Mouse (Mus musculus) heart, embryonic 12.5 days (tissue): ENCODE results near the gene Zscan29. TPM values are rescaled to one million over a fixed set of nuclear protein-coding genes. Genes with fewer than 3 reads are reported as not detected.

Experiments used
- ATAC-seq: fragments of 200-750 bp; cut with Nextera tagmentation; 2 replicates; pipeline ENCODE4 v1.8.0; 2017; ENCODE audit warnings: moderate TSS enrichment, moderate library complexity; ENCODE audit not compliant: insufficient number of reproducible peaks, low FRiP score
- H3K27ac ChIP-seq: fragments of 300-500 bp; sonication (generic); 2 replicates; pipeline ENCODE4 v1.5.1; 2016; ENCODE audit warnings: mild to moderate bottlenecking, moderate library complexity; ENCODE audit not compliant: poor library complexity, severe bottlenecking
- H3K27me3 ChIP-seq: fragments of 300-500 bp; sonication (generic); replicated peaks from 2 replicates; pipeline ENCODE4 v1.6.1; 2016; ENCODE audit warnings: mild to moderate bottlenecking, moderate library complexity
- H3K36me3 ChIP-seq: fragments of 300-500 bp; sonication (generic); 2 replicates; pipeline ENCODE4 v1.6.1; 2016; ENCODE audit warnings: mild to moderate bottlenecking, moderate library complexity
- H3K4me1 ChIP-seq: fragments of 300-500 bp; sonication (generic); replicated peaks from 2 replicates; pipeline ENCODE4 v1.6.1; 2016; ENCODE audit warnings: mild to moderate bottlenecking
- H3K4me2 ChIP-seq: fragments of 300-500 bp; sonication (generic); 2 replicates; pipeline ENCODE4 v1.6.1; 2016; ENCODE audit warnings: mild to moderate bottlenecking, moderate library complexity
- H3K4me3 ChIP-seq: fragments of 300-500 bp; sonication (generic); 2 replicates; pipeline ENCODE4 v1.5.1; 2016; ENCODE audit warnings: mild to moderate bottlenecking
- H3K9ac ChIP-seq: fragments of 300-500 bp; sonication (generic); 2 replicates; pipeline ENCODE4 v1.6.1; 2016; ENCODE audit warnings: mild to moderate bottlenecking, moderate library complexity
- H3K9me3 ChIP-seq: fragments of 300-500 bp; sonication (generic); replicated peaks from 2 replicates; pipeline ENCODE4 v1.6.1; 2016; ENCODE audit warnings: mild to moderate bottlenecking, moderate library complexity
- WGBS: fragments of 180-500 bp; shearing (Covaris S2); methylation state at CpG from one replicate; pipeline ENCODE4 v1.1.7; 2016; 5-methylcytosine and 5-hydroxymethylcytosine counted together
- polyA plus RNA-seq: library from polyadenylated mRNA; unstranded; fragments of >200 nt; fragmentation: Nextera tagmentation; extraction: Ambion mirVana; gene quantifications from 2 replicates; pipeline ENCODE4 v1.2.1, GENCODE M21; 2016

Zscan29 gene
- polyA plus RNA-seq, 1 experiment from 2014 or later = 7.9 TPM

DNA sequence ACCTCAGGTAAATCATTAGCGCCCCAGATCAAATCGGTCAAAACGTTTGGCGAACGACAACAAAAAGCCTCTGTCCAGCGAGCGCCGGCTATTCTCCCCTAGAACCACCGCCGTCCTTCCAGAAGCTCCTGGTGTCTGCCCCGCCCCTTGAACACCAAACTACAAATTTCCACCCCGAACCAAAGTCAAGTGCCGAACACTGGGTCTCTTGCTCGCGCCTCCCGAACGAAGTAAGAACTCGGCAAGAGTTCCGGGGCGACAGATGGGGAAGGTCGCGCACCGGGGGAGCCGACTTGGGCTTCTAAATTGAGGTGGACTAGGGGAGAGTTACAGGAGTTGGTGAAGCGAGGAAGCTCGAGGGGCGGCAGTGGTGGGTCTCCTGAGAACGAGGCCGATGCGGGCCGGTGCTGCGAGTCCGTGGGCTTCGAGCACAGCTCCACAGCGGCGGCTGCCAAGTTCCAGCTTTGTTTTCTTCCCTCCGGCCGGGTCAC lies 399 bp downstream of the Zscan29 start, which contains the start of gene Tubgcp4:
Tubgcp4 (plus strand) TSS at position 174 of the 491 bp plus-strand sequence.
- peaks cover 29% of the 10 kb centered on the region for H3K36me3 ChIP-seq
- WGBS = under 1% methylated on average over 36 of the region's 38 CpGs
- peak; percentile 60 for ATAC-seq

DNA sequence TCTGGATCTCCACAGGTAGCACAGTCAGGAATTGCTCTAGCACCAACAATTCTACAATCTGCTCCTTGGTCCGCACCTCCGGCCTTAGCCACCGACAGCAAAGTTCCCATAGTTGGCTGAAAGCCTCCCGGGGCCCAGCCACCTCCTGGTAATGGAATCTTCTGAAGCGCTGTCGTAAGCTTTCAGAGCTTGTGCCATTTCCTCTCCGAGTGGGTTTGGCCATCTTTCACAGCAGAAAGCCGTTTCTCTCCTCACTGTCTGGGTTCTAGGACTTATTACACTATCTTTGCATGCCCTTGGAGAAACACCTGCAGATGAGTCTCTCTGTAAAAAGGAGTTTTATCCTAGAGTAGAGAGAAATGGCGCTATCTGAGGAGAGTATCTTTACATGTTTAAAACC lies 1.0 kb downstream of the Zscan29 start:
- Histone ChIP-seq H3K4me1 (peaks cover 18% of the 10 kb centered on the region), H3K4me2 (peak overlapping the region; percentile 90), H3K9ac (peak overlapping the region; percentile 79), H3K4me3 (peak overlapping the region; percentile 69), H3K27me3 (no peaks in the 10 kb centered on the region), H3K36me3 (peaks cover 27% of the 10 kb centered on the region), H3K27ac (no peak overlapping the region; the same call in 1 of the 2 replicates), H3K9me3 (no peaks in the 10 kb centered on the region)
- ATAC-seq = no peak
- WGBS = 5% methylated on average over 9 of the region's 9 CpGs

More for the DNA sequence above, 399 bp downstream of the Zscan29 start, which contains the start of gene Tubgcp4:
- Histone ChIP-seq H3K27me3 (no peaks in the 10 kb centered on the region), H3K4me2 (peak within 1 kb of the TSS; percentile 90), H3K4me3 (peak within 1 kb of the TSS; percentile 69), H3K27ac (peak within 1 kb of the TSS; percentile 83), H3K9me3 (no peaks in the 10 kb centered on the region), H3K9ac (peak within 1 kb of the TSS; percentile 79), H3K4me1 (peaks cover 18% of the 10 kb centered on the region)

DNA sequence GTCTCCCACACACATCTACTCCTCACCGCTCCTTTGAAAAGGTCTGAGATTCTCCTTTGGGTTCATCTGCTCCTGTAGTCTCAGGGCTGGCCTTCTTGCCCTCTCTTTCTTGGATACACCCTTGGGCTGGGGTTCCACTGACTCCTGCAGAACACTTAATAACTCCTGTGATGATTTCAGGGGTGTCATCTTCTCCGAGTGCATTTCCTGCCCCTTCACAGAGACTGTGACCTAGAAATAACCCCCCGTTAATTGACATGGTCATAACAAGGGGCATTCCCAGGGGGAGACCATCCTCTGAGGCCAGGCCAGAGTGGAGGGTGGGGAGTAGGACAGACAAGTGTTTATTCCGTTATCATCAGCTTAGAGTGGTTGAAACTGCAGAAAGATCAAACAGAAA lies 1.8 kb downstream of the Zscan29 start:
- Histone ChIP-seq H3K36me3 (peaks cover 27% of the 10 kb centered on the region), H3K4me2 (peak overlapping the region; percentile 90), H3K27me3 (no peaks in the 10 kb centered on the region), H3K27ac (no peak overlapping the region), H3K9ac (peak overlapping the region; percentile 79), H3K9me3 (no peaks in the 10 kb centered on the region), H3K4me3 (peak overlapping the region; percentile 69), H3K4me1 (peaks cover 18% of the 10 kb centered on the region)
- 55% methylated on average over 4 of the region's 4 CpGs for WGBS
- no peak for ATAC-seq

DNA sequence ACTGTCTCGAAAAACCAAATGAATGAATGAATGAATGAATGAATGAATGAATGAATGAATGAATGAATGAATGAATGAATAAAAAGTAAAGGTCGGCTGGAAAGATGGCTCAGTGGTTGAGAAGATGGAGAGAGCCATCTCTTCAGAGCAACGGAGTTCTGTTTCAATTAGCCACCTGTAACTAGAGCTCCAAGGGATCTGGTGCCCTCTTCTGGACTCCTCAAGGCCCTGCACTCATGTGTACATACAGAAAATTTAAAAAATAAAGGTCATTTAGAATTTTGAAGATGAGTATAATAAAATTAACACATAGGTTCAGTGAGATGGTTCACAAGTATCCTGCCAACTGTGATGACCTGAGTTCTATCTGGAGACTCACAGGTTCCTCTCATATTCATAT lies 17.8 kb downstream of the Zscan29 start:
- 83% methylated on average over 3 of the region's 3 CpGs for WGBS
- no peaks in the 10 kb centered on the region for H3K4me1 ChIP-seq
- no peak overlapping the region for H3K27ac ChIP-seq
- no peaks in the 10 kb centered on the region for H3K27me3 ChIP-seq
- no peaks in the 10 kb centered on the region for H3K9me3 ChIP-seq
- H3K36me3 ChIP-seq = peaks cover 37% of the 10 kb centered on the region
- H3K4me3 ChIP-seq = no peak overlapping the region
- no peak for ATAC-seq
- H3K4me2 ChIP-seq = no peak overlapping the region
- no peak overlapping the region for H3K9ac ChIP-seq

DNA sequence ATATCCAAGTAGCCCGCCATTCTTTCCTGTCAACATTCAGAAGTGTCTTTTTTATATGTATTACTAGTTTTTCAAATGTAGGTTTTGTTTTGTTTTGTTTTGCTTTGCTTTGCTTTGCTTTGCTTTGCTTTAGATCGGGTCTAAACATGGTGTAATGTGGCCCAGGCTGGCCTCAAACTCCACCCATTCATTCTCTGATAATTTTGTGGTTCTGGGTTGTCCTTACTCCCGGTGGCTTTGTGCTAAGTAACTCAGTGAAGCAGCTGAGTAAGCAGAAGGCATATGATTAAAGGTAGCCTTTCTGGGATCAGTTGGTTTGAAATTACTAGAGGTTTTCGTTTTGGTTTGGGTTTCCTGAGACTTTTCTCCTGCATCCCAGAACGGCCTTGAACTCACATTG lies 21.2 kb downstream of the Zscan29 start:
- Histone ChIP-seq H3K4me1 (no peaks in the 10 kb centered on the region), H3K27me3 (no peaks in the 10 kb centered on the region), H3K9me3 (no peaks in the 10 kb centered on the region), H3K36me3 (peaks cover 45% of the 10 kb centered on the region), H3K27ac (no peak overlapping the region), H3K4me3 (no peak overlapping the region), H3K9ac (no peak overlapping the region), H3K4me2 (no peak overlapping the region)
- ATAC-seq = no peak
- WGBS = 81% methylated on average over 5 of the region's 5 CpGs

DNA sequence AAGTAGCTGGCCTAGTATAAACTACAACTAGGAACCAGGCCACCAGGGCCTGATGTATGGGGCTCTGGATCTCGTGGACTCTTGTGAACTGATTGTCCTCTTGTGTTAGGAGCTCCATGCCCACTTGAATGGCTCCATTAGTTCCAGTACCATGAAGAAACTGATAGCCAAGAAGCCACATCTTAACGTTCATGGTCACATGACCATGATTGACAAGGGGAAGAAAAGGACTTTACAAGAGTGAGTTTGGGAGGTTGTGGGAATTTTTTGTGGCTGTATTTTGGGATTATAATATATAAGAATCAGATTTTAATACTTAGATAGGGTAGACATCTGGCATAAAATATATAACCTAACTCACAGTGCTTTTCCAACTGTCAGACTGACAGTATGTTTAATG lies 28.5 kb downstream of the Zscan29 start:
- WGBS = 69% methylated on average over 2 of the region's 2 CpGs
- H3K9me3 ChIP-seq = 0 out of 2 replicates have a peak, but pooled peaks cover 4% of the 10 kb centered on the region
- no peak overlapping the region for H3K9ac ChIP-seq
- H3K4me2 ChIP-seq = no peak overlapping the region
- H3K27ac ChIP-seq = no peak overlapping the region
- H3K27me3 ChIP-seq = no peaks in the 10 kb centered on the region
- peaks cover 42% of the 10 kb centered on the region for H3K36me3 ChIP-seq
- no peak for ATAC-seq
- peaks cover 24% of the 10 kb centered on the region for H3K4me1 ChIP-seq
- H3K4me3 ChIP-seq = no peak overlapping the region

DNA sequence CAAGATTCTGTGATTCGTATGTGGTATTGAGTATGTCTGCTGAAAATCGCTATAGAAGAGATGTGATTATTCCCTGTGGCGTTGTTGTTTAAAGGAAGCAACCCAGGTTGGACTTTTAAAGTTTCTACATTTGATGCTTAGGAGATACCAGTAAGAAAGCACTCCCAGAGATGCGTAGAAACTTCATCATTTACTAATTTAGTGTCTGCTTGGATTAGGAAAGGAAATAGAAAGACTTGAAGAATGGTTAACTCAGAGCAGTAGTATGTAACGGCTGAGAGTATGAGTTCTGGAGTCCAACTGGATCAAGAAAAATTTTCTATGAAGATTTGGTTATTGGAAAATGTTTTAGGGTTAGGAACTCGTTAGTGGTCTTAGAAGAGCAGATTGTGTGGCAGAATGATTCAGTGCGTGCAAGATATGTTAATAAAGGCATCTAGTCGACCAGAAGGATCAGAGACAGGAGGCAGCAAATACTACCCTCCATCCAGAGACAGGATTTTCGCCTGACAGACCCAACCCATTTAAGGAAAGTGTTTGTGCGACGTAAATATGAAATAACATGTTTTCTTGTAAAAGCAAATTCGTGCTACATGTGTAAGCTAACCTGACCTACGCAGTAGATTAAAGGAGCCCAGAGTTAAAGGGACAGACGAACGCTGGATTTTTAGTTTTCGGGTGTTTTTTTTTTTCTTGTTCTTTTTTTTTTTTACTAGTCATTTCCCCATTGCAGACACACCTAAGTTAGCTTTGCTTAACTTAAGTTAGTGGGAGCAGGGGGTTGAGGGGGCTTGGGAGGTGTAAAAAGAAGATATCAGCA lies 29.5 kb downstream of the Zscan29 start:
- Histone ChIP-seq H3K36me3 (peaks cover 38% of the 10 kb centered on the region), H3K27me3 (no peaks in the 10 kb centered on the region), H3K4me2 (peak overlapping the region; percentile 88), H3K9ac (peak overlapping the region; percentile 88), H3K4me3 (peak overlapping the region; percentile 76), H3K4me1 (peaks cover 24% of the 10 kb centered on the region), H3K27ac (peak overlapping the region; percentile 98), H3K9me3 (0 out of 2 replicates have a peak, but pooled peaks cover 4% of the 10 kb centered on the region)
- 75% methylated on average over 16 of the region's 16 CpGs for WGBS
- no peak for ATAC-seq

DNA sequence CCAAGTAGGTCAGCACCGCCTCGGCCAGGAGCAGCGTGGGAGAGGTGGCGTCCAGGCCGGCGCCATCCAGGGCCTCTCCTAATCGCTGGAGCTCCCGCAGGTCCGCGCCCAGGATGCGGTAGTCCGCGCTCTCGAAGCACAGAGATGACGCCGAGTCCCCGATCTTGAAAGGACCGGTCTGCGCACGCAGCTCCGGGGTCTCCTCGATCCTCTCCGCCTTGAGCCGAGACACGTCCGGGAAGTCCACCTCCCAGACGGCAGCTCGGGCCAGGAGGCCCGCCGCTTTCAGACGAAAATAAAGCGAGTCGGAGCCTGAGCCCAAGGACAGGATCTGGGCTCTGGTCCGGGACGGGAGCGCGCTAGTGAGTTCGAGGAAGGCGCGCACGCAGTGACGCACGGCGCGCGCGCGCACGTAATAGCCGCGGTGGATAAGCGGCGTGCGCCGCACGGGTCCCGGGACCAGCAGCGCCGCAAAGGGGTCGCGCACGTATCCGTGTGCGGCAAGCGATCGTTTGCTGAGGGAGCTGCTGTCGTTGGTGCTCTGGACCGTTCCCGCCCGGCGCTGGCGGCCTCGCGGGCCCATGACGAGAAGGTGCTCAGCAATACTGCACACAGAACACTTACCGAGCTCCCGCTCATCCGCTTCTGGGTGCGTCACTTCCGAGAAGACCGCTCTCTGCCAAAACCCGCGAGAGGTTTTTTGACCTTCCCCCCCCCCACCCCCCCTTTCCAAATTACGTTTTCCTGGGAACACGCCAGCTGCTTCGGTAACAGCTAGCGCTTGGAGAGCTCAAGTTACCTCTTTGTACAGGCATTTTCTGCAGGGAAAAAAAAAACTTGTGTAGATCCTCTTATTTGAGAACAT lies 30.7 kb downstream of the Zscan29 start, which contains the start of the genes Adal and Lcmt2:
Adal (plus strand) TSS at position 411 of the 865 bp plus-strand sequence.
Lcmt2 (minus strand) TSS at position 636 of the 865 bp plus-strand sequence.
- Histone ChIP-seq H3K9ac (peak within 1 kb of the TSS; percentile 88), H3K36me3 (peaks cover 29% of the 10 kb centered on the region), H3K4me3 (peak within 1 kb of the TSS; percentile 76), H3K4me1 (peaks cover 24% of the 10 kb centered on the region), H3K27me3 (no peaks in the 10 kb centered on the region), H3K4me2 (peak within 1 kb of the TSS; percentile 88), H3K9me3 (0 out of 2 replicates have a peak, but pooled peaks cover 4% of the 10 kb centered on the region), H3K27ac (peak within 1 kb of the TSS; percentile 98)
- peak; percentile 92 for ATAC-seq
- under 1% methylated on average over 87 of the region's 87 CpGs for WGBS

DNA sequence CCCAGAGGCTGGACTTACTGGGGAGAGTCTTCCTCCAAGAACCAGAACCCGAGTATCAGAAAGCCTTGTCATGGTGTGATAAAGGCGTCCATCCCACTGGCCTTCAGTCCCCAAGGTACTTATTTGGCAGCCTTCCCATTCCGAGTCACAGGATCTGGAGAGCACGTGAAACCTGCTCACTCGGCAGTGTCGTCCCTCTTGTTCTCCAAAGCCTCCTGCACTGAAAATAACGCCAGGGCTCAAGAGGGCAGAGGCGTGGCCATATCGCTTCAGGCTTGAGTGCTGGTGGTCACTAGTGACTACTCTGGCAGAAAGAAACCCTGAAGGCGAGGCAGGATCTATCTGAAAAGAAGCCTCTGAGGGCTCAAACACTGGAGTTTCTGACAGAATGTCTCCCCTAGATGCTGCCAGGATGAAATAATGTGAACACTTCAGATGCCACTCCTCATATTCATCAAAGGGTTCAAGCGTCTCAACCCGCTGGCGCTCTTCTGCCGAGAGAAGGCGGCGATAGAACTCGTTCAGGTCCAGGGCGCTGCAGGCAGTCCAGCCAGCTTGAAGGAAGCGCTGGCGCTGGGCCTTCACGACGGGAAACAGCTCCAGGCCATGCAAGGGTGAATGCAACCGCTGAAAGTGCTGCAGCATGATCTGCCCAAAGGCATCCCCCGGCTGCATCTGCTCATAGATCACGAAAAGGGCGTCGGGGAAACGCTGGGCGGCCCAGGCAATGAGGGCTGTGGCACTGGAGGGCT lies 31.5 kb downstream of the Zscan29 start:
- peak; percentile 28; the same call in 1 of the 2 replicates for ATAC-seq
- Histone ChIP-seq H3K4me2 (peak overlapping the region; percentile 88), H3K9ac (peak overlapping the region; percentile 88), H3K27me3 (no peaks in the 10 kb centered on the region), H3K27ac (peak overlapping the region; percentile 98), H3K9me3 (0 out of 2 replicates have a peak, but pooled peaks cover 4% of the 10 kb centered on the region), H3K4me3 (peak overlapping the region; percentile 76), H3K36me3 (peaks cover 29% of the 10 kb centered on the region), H3K4me1 (peaks cover 24% of the 10 kb centered on the region)
- WGBS = 41% methylated on average over 29 of the region's 29 CpGs

DNA sequence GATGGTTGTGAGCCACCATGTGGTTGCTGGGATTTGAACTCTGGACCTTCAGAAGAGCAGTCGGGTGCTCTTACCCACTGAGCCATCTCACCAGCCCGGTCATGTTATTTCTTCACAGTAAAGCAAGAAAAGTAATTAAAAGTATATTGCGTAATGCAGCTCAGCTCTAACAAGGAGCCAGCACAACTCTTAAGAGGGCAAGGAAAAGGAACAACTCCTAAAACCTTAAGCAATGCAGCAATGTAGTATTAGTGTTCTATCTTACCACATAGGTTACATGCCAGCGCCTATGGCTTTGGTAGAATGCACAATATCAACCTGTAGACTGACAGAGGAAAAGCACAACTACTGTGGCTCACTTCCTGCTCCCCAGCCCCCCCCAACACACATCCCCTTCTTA lies 33.6 kb downstream of the Zscan29 start:
- H3K27me3 ChIP-seq = no peaks in the 10 kb centered on the region
- H3K9me3 ChIP-seq = 0 out of 2 replicates have a peak, but pooled peaks cover 4% of the 10 kb centered on the region
- no peak overlapping the region for H3K4me3 ChIP-seq
- no peak overlapping the region for H3K9ac ChIP-seq
- peaks cover 23% of the 10 kb centered on the region for H3K36me3 ChIP-seq
- no peak overlapping the region for H3K4me2 ChIP-seq
- H3K4me1 ChIP-seq = peaks cover 24% of the 10 kb centered on the region
- no peak overlapping the region for H3K27ac ChIP-seq
- ATAC-seq = no peak
- 94% methylated on average over 4 of the region's 4 CpGs for WGBS
